Mouse (Mus musculus): ENCODE data around the gene Naaladl2.

GRCm38 (mm10) chr3:24747182-24747856 is 396.7 kb downstream of the Naaladl2 start:
- no peak for TF ChIP-seq POU5F1 (IDR thresholded peaks at IDR 0.05; ENCODE audit: borderline replicate concordance, low read length)
- TF ChIP-seq CTCF (conservative IDR thresholded peaks at IDR 0.05; ENCODE audit: low read length) = no peak
